Mouse (Mus musculus): ENCODE results near the gene Gusb.

GRCm38 (mm10) chr5:130040797-130041196 is 37.9 kb upstream of the Gusb start:
- TF ChIP-seq CTCF (IDR thresholded peaks at IDR 0.05; ENCODE audit: low read depth) = no peak
- no peak for TF ChIP-seq EP300 (IDR thresholded peaks at IDR 0.05; ENCODE audit: low read depth)

Data from heart, postnatal 0 days (tissue).